Mouse (Mus musculus) embryonic facial prominence, embryonic 11.5 days (tissue): Measurements from ENCODE around the gene Rad50. TPM values are rescaled to one million over a fixed set of nuclear protein-coding genes. Genes with fewer than 3 reads are reported as not detected.

Experiments
- polyA plus RNA-seq: library from polyadenylated mRNA; unstranded; fragments of >200 nt; fragmentation: Nextera tagmentation; extraction: Ambion mirVana; gene quantifications from 2 replicates; pipeline ENCODE4 v1.2.1, GENCODE M21; 2014

Rad50 gene
- polyA plus RNA-seq, 1 experiment from 2014 or later: 26.8 TPM

Other genes with a start within 250 kb of the Rad50 start
- gene Gm9837, start 236.8 kb downstream of the Rad50 start, polyA plus RNA-seq: not detected in 2 replicates
- gene Gm9945, start 227.2 kb downstream of the Rad50 start, polyA plus RNA-seq: not detected in 2 replicates
- 1.5 and 2.3 TPM in 2 replicates for gene Sowaha, start 227.0 kb downstream of the Rad50 start, polyA plus RNA-seq
- 17.3 and 20.6 TPM in 2 replicates for gene Sept8, start 188.1 kb downstream of the Rad50 start, polyA plus RNA-seq
- gene Kif3a, start 139.9 kb downstream of the Rad50 start, polyA plus RNA-seq: 71.6 and 86.4 TPM in 2 replicates
- 2.2 and 2.8 TPM in 2 replicates for gene Il4, start 88.7 kb downstream of the Rad50 start, polyA plus RNA-seq
- not detected in 2 replicates for gene Il13, start 72.6 kb downstream of the Rad50 start, polyA plus RNA-seq
- not detected in 2 replicates for gene Il5, start 13.5 kb upstream of the Rad50 start, polyA plus RNA-seq
- 7.0 and 7.7 TPM in 2 replicates for gene Irf1, start 62.7 kb upstream of the Rad50 start, polyA plus RNA-seq
- gene Gm17334, start 65.9 kb upstream of the Rad50 start, polyA plus RNA-seq: not detected in 2 replicates
- gene Gm12216, start 151.9 kb upstream of the Rad50 start, polyA plus RNA-seq: not detected in 2 replicates
- 7.4 and 8.4 TPM in 2 replicates for gene Slc22a5, start 184.3 kb upstream of the Rad50 start, polyA plus RNA-seq